ENCODE assay signal across 20 mouse cellular contexts in the genomic region with DNA sequence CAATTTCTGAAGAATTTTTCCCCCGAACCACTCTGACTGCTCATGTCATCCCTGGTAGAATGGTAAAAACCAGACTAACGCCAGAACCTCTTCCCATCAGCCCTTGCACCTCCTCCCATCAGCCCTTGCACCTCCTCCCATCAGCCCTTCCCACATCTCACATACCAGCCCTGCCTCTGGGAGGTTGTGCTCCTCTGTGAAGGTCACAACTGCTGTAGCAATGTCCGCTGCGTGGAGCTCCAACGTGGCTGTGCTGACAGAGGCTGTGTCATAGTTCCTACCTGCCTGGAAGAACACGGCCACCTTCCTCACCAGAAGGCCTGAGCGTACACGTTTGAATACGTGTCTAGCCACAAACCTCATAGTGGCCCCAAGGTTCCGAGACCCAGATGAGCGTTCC. TPM values are rescaled to one million over a fixed set of nuclear protein-coding genes. Genes with fewer than 3 reads are reported as not detected.
"Had no signal": no experiment of that assay in that cellular context is flagged by ENCODE, and none has a peak within 500 bp of the region (broad histone marks: within the 10 kb centered on the region; RNA-seq: fewer than 3 reads in every experiment).

No protein-coding gene starts in this region.

- H3K36me3 ChIP-seq: midbrain, embryonic 10.5 days; midbrain, embryonic 12.5 days; neural tube, embryonic 13.5 days; neural tube, embryonic 15.5 days had no signal

- H3K27me3 ChIP-seq: midbrain, embryonic 12.5 days; neural tube, embryonic 13.5 days; neural tube, embryonic 15.5 days had no signal

- H3K27ac ChIP-seq: liver, embryonic 14.5 days; midbrain, embryonic 10.5 days; midbrain, embryonic 12.5 days; neural tube, embryonic 13.5 days; neural tube, embryonic 15.5 days had no signal

- H3K4me3 ChIP-seq: midbrain, embryonic 10.5 days; midbrain, embryonic 12.5 days; myocyte; neural tube, embryonic 13.5 days; neural tube, embryonic 15.5 days had no signal

- DNase-seq: lung, adult 18-20 months; lung, embryonic 14.5 days; lung, postnatal 10 days; lung, postnatal 4 days; midbrain, embryonic 14.5 days; retina, postnatal 1 day; right cerebral cortex, adult 18-20 months; right cerebral cortex, postnatal 25 days; right cerebral cortex, postnatal 4 days; spleen, adult 18-20 months; thymus, adult 18-20 months; thymus, postnatal 14 days; thymus, postnatal 36 days had no signal

- H3K4me1 ChIP-seq: midbrain, embryonic 10.5 days; midbrain, embryonic 12.5 days; neural tube, embryonic 13.5 days; neural tube, embryonic 15.5 days had no signal

RNA-seq across cellular contexts. Expression of a gene that starts 52.7 kb away (rescaled TPM):
- total RNA-seq: megakaryocyte-erythroid progenitor cell, adult 5-6 weeks had no signal
- polyA plus RNA-seq: midbrain, embryonic 10.5 days; myocyte had no signal
